Mouse (Mus musculus) forebrain, embryonic 11.5 days (tissue): ENCODE data around the gene Wdr81. TPM values are rescaled to one million over a fixed set of nuclear protein-coding genes. Genes with fewer than 3 reads are reported as not detected.

Source experiments
- ATAC-seq: fragments of 200-750 bp; cut with Nextera tagmentation; replicated peaks from 2 replicates; pipeline ENCODE4 v1.8.0; 2017; ENCODE audit warnings: moderate TSS enrichment; ENCODE audit not compliant: low FRiP score
- DNase-seq: peaks from one replicate; pipeline ENCODE4 v3.0.0-alpha.2; 2017; ENCODE audit warnings: low spot score
- H3K27ac ChIP-seq: fragments of 300-500 bp; sonication (generic); 2 replicates; pipeline ENCODE4 v1.5.1; 2014; ENCODE audit warnings: low read depth, low read length
- H3K27me3 ChIP-seq: fragments of 300-500 bp; sonication (generic); 2 replicates; pipeline ENCODE4 v1.6.1; 2014; ENCODE audit warnings: mild to moderate bottlenecking, low read length, mixed read lengths; ENCODE audit not compliant: control insufficient read depth, insufficient read depth
- H3K36me3 ChIP-seq: fragments of 300-500 bp; sonication (generic); 2 replicates; pipeline ENCODE4 v1.6.1; 2014; ENCODE audit warnings: mild to moderate bottlenecking, low read length, moderate library complexity, mixed read lengths; ENCODE audit not compliant: control insufficient read depth, insufficient read depth
- H3K4me1 ChIP-seq: fragments of 300-500 bp; sonication (generic); replicated peaks from 2 replicates; pipeline ENCODE4 v1.6.1; 2014; ENCODE audit warnings: low read length, mixed read lengths; ENCODE audit not compliant: control insufficient read depth, insufficient read depth
- H3K4me2 ChIP-seq: fragments of 300-500 bp; sonication (generic); 2 replicates; pipeline ENCODE4 v1.6.1; 2014; ENCODE audit warnings: low read depth, mild to moderate bottlenecking, low read length, moderate library complexity, mixed read lengths; ENCODE audit not compliant: severe bottlenecking
- H3K4me3 ChIP-seq: fragments of 300-500 bp; sonication (generic); 2 replicates; pipeline ENCODE4 v1.5.1; 2014; ENCODE audit warnings: low read depth, low read length
- H3K9ac ChIP-seq: fragments of 300-500 bp; sonication (generic); 2 replicates; pipeline ENCODE4 v1.6.1; 2014; ENCODE audit warnings: low read length
- H3K9me3 ChIP-seq: fragments of 300-500 bp; sonication (generic); 2 replicates; pipeline ENCODE4 v1.6.1; 2016; ENCODE audit warnings: low read length, mixed read lengths; ENCODE audit not compliant: control insufficient read depth
- WGBS: fragments of 180-500 bp; shearing (Covaris S2); extraction: QIAGEN DNeasy Blood & Tissue Kit; methylation state at CpG from one replicate; pipeline ENCODE4 v1.1.7; 2014; 5-methylcytosine and 5-hydroxymethylcytosine counted together
- polyA plus RNA-seq: library from polyadenylated mRNA; unstranded; fragments of >200 nt; fragmentation: Nextera tagmentation; extraction: Ambion mirVana; gene quantifications from 2 replicates; pipeline ENCODE4 v1.2.1, GENCODE M21; 2014

Gene Wdr81
- polyA plus RNA-seq, 1 experiment from 2014 or later = 6.5 TPM

GRCm38 (mm10) chr11:75450304-75450908 lies 4.1 kb downstream of the Wdr81 start:
- no peaks in the 10 kb centered on the region for H3K9me3 ChIP-seq
- peak overlapping the region; percentile 20; the same call in 1 of the 2 replicates for H3K9ac ChIP-seq
- ATAC-seq (no peak), DNase-seq (no peak)
- H3K27me3 ChIP-seq = no peaks in the 10 kb centered on the region
- H3K36me3 ChIP-seq = no peaks in the 10 kb centered on the region; the same call in 1 of the 2 replicates
- peaks cover 8% of the 10 kb centered on the region for H3K4me1 ChIP-seq
- H3K27ac ChIP-seq = no peak overlapping the region
- H3K4me2 ChIP-seq = 0 out of 2 replicates have a peak overlapping the region, but pooled peaks have one; percentile 8
- WGBS = 92% methylated on average over 8 of the region's 8 CpGs
- H3K4me3 ChIP-seq = no peak overlapping the region

- peaks cover 5% of the 10 kb centered on the region for H3K4me1 ChIP-seq
- 92% methylated on average over 7 of the region's 7 CpGs for WGBS
- ATAC-seq (no peak), DNase-seq (no peak)
- no peak overlapping the region for H3K9ac ChIP-seq
- no peak overlapping the region for H3K4me3 ChIP-seq
- no peaks in the 10 kb centered on the region for H3K27me3 ChIP-seq
- no peaks in the 10 kb centered on the region for H3K9me3 ChIP-seq
- H3K4me2 ChIP-seq = no peak overlapping the region
- no peaks in the 10 kb centered on the region; the same call in 1 of the 2 replicates for H3K36me3 ChIP-seq
- no peak overlapping the region for H3K27ac ChIP-seq
Observed at GRCm38 (mm10) chr11:75449695-75450094, 4.8 kb downstream of the Wdr81 start.

- ATAC-seq (no peak), DNase-seq (no peak)
- no peaks in the 10 kb centered on the region; the same call in 1 of the 2 replicates for H3K36me3 ChIP-seq
- no peak overlapping the region for H3K4me3 ChIP-seq
- H3K27ac ChIP-seq = no peak overlapping the region
- no peak overlapping the region for H3K9ac ChIP-seq
- H3K9me3 ChIP-seq = no peaks in the 10 kb centered on the region
- no peaks in the 10 kb centered on the region for H3K27me3 ChIP-seq
- WGBS = 83% methylated on average over 3 of the region's 3 CpGs
- H3K4me2 ChIP-seq = no peak overlapping the region
- H3K4me1 ChIP-seq = peaks cover 2% of the 10 kb centered on the region
Observed at GRCm38 (mm10) chr11:75448575-75448974, 5.9 kb downstream of the Wdr81 start.

- ATAC-seq (no peak), DNase-seq (no peak)
- H3K36me3 ChIP-seq = no peaks in the 10 kb centered on the region; the same call in 1 of the 2 replicates
- no peak overlapping the region for H3K9ac ChIP-seq
- no peaks in the 10 kb centered on the region for H3K9me3 ChIP-seq
- no peak overlapping the region for H3K27ac ChIP-seq
- no peak overlapping the region for H3K4me2 ChIP-seq
- H3K4me3 ChIP-seq = no peak overlapping the region
- no peaks in the 10 kb centered on the region for H3K27me3 ChIP-seq
- peaks cover 2% of the 10 kb centered on the region; the same call in 1 of the 2 replicates for H3K4me1 ChIP-seq
- 50% methylated on average over 8 of the region's 8 CpGs for WGBS
Observed at GRCm38 (mm10) chr11:75443711-75444110, 10.8 kb downstream of the Wdr81 start.

GRCm38 (mm10) chr11:75441601-75442000 lies 12.9 kb downstream of the Wdr81 start:
- no peak overlapping the region for H3K4me2 ChIP-seq
- 82% methylated on average over 16 of the region's 16 CpGs for WGBS
- H3K4me1 ChIP-seq = peaks cover 2% of the 10 kb centered on the region; the same call in 1 of the 2 replicates
- H3K27ac ChIP-seq = no peak overlapping the region
- H3K9ac ChIP-seq = no peak overlapping the region
- no peaks in the 10 kb centered on the region for H3K9me3 ChIP-seq
- ATAC-seq = no peak
- H3K27me3 ChIP-seq = no peaks in the 10 kb centered on the region
- no peaks in the 10 kb centered on the region for H3K36me3 ChIP-seq
- no peak for DNase-seq
- H3K4me3 ChIP-seq = no peak overlapping the region

GRCm38 (mm10) chr11:75441034-75441433 lies 13.5 kb downstream of the Wdr81 start:
- Histone ChIP-seq H3K4me1 (peaks cover 2% of the 10 kb centered on the region; the same call in 1 of the 2 replicates), H3K4me3 (no peak overlapping the region), H3K27ac (no peak overlapping the region), H3K9ac (no peak overlapping the region), H3K27me3 (no peaks in the 10 kb centered on the region), H3K9me3 (no peaks in the 10 kb centered on the region), H3K4me2 (no peak overlapping the region), H3K36me3 (no peaks in the 10 kb centered on the region)
- 89% methylated on average over 7 of the region's 7 CpGs for WGBS
- ATAC-seq (no peak), DNase-seq (no peak)

GRCm38 (mm10) chr11:75439951-75440350 lies 14.6 kb downstream of the Wdr81 start:
- no peaks in the 10 kb centered on the region for H3K9me3 ChIP-seq
- no peak overlapping the region for H3K4me3 ChIP-seq
- H3K4me1 ChIP-seq = peaks cover 2% of the 10 kb centered on the region; the same call in 1 of the 2 replicates
- no peaks in the 10 kb centered on the region for H3K27me3 ChIP-seq
- WGBS = 91% methylated on average over 3 of the region's 3 CpGs
- DNase-seq = no peak
- H3K4me2 ChIP-seq = no peak overlapping the region
- no peak overlapping the region for H3K27ac ChIP-seq
- no peak for ATAC-seq
- no peak overlapping the region for H3K9ac ChIP-seq
- H3K36me3 ChIP-seq = no peaks in the 10 kb centered on the region

- ATAC-seq (no peak), DNase-seq (no peak)
- no peak within 1 kb of the TSS for H3K27ac ChIP-seq
- H3K27me3 ChIP-seq = no peaks in the 10 kb centered on the region
- no peaks in the 10 kb centered on the region for H3K36me3 ChIP-seq
- peaks cover 2% of the 10 kb centered on the region; the same call in 1 of the 2 replicates for H3K4me1 ChIP-seq
- WGBS = 89% methylated on average over 6 of the region's 6 CpGs
- H3K4me3 ChIP-seq = no peak within 1 kb of the TSS
- H3K9ac ChIP-seq = no peak within 1 kb of the TSS
- H3K4me2 ChIP-seq = no peak within 1 kb of the TSS
- peaks cover under 1% of the 10 kb centered on the region; the same call in 1 of the 2 replicates for H3K9me3 ChIP-seq
Observed at GRCm38 (mm10) chr11:75439363-75439762, 15.2 kb downstream of the Wdr81 start, which contains the start of gene Serpinf2. Serpinf2 (minus strand) TSS chr11:75439591.

GRCm38 (mm10) chr11:75438804-75439203 lies 15.7 kb downstream of the Wdr81 start:
- H3K4me3 ChIP-seq = no peak overlapping the region
- H3K4me1 ChIP-seq = peaks cover 2% of the 10 kb centered on the region; the same call in 1 of the 2 replicates
- WGBS = 96% methylated on average over 3 of the region's 3 CpGs
- H3K27me3 ChIP-seq = no peaks in the 10 kb centered on the region
- no peak overlapping the region for H3K9ac ChIP-seq
- H3K9me3 ChIP-seq = peaks cover 4% of the 10 kb centered on the region; the same call in 1 of the 2 replicates
- no peak overlapping the region for H3K27ac ChIP-seq
- ATAC-seq (no peak), DNase-seq (no peak)
- no peaks in the 10 kb centered on the region for H3K36me3 ChIP-seq
- H3K4me2 ChIP-seq = no peak overlapping the region
